Mouse (Mus musculus): ENCODE measurements around the gene Rbm7.

The Rbm7 gene

GRCm38 (mm10) chr9:48450066-48450465 is 45.0 kb downstream of the Rbm7 start:
- in situ Hi-C loops (cut with MboI; ENCODE audit: low pct_unique_long_range_greater_than_20kb in 1 of 2, low sequenced_read_pairs in 2 of 2, unreplicated experiment in 1 of 2), result loop anchor here (10.0 kb wide), 1 partner anchor 185 kb away; no protein-coding TSS in a partner anchor

- in situ Hi-C loops (cut with MboI; ENCODE audit: low pct_unique_long_range_greater_than_20kb in 1 of 2, low sequenced_read_pairs in 2 of 2, unreplicated experiment in 1 of 2), result no loop called here
Observed at GRCm38 (mm10) chr9:48447783-48448209, 47.3 kb downstream of the Rbm7 start.

- in situ Hi-C loops (cut with MboI; ENCODE audit: low pct_unique_long_range_greater_than_20kb in 1 of 2, low sequenced_read_pairs in 2 of 2, unreplicated experiment in 1 of 2), result no loop called here
Observed at GRCm38 (mm10) chr9:48444821-48445220, 50.3 kb downstream of the Rbm7 start.

- in situ Hi-C loops (cut with MboI; ENCODE audit: low pct_unique_long_range_greater_than_20kb in 1 of 2, low sequenced_read_pairs in 2 of 2, unreplicated experiment in 1 of 2), result no loop called here
Observed at GRCm38 (mm10) chr9:48443873-48444272, 51.2 kb downstream of the Rbm7 start.

Data from mouse embryonic stem cell (cell line).